Comparison of ENCODE assay signal across 8 mouse cellular contexts in genomic region chr4:99930518-99931239, GRCm38 (mm10). TPM values are rescaled to one million over a fixed set of nuclear protein-coding genes. Genes with fewer than 3 reads are reported as not detected.
DNase-seq lines count a peak whose midpoint lies in the region; ATAC-seq and TF ChIP-seq lines count a peak whose summit lies in the region.

No protein-coding gene starts in this region.

- peaks cover 16% of the 10 kb centered on the region for H3K36me3 ChIP-seq in heart, embryonic 12.5 days
- no peaks in the 10 kb centered on the region for H3K36me3 ChIP-seq in liver, embryonic 14.5 days (replicated peaks; ENCODE audit: control insufficient read depth, insufficient read depth, low read depth)
- no peaks in the 10 kb centered on the region for H3K36me3 ChIP-seq in neural tube, embryonic 15.5 days

- TF ChIP-seq CTCF in liver, embryonic 14.5 days (IDR thresholded peaks at IDR 0.05; ENCODE audit: low read depth), result no peak

- H3K4me3 ChIP-seq in heart, embryonic 12.5 days, result peak overlapping the region; percentile 83
- peak overlapping the region; percentile 6 to 67; a peak in 3 of 4 replicates for H3K4me3 ChIP-seq in liver, embryonic 14.5 days (ENCODE audit: insufficient read depth in 1 of 2, low read depth in 2 of 2, low read length in 2 of 2)
- peak overlapping the region; percentile 77 for H3K4me3 ChIP-seq in neural tube, embryonic 15.5 days (replicated peaks)

- peak overlapping the region; percentile 93 for H3K9ac ChIP-seq in heart, embryonic 12.5 days
- H3K9ac ChIP-seq in liver, embryonic 14.5 days (replicated peaks), result no peak overlapping the region
- H3K9ac ChIP-seq in neural tube, embryonic 15.5 days (replicated peaks), result no peak overlapping the region

- H3K27ac ChIP-seq in heart, embryonic 12.5 days (ENCODE audit: poor library complexity, severe bottlenecking), result peak overlapping the region; percentile 99
- no peak overlapping the region for H3K27ac ChIP-seq in liver, embryonic 14.5 days
- H3K27ac ChIP-seq in neural tube, embryonic 15.5 days (replicated peaks), result 0 out of 2 replicates have a peak overlapping the region, but pooled peaks have one; percentile 3

- peaks cover 47% of the 10 kb centered on the region for H3K4me1 ChIP-seq in heart, embryonic 12.5 days (replicated peaks)
- peaks cover 0 to 22% of the 10 kb centered on the region in 2 experiments; a peak in 2 of 4 replicates for H3K4me1 ChIP-seq in liver, embryonic 14.5 days (replicated peaks; ENCODE audit: control insufficient read depth in 2 of 2, insufficient read depth in 2 of 2, low read length in 1 of 2)
- peaks cover 15% of the 10 kb centered on the region for H3K4me1 ChIP-seq in neural tube, embryonic 15.5 days

- H3K9me3 ChIP-seq in heart, embryonic 12.5 days (replicated peaks), result no peaks in the 10 kb centered on the region
- no peaks in the 10 kb centered on the region for H3K9me3 ChIP-seq in liver, embryonic 14.5 days (ENCODE audit: control insufficient read depth, low read length)
- H3K9me3 ChIP-seq in neural tube, embryonic 15.5 days (replicated peaks), result no peaks in the 10 kb centered on the region

- no peak for ATAC-seq in heart, embryonic 12.5 days (ENCODE audit: insufficient number of reproducible peaks, low FRiP score)
- no peak for ATAC-seq in liver, embryonic 14.5 days (ENCODE audit: insufficient read depth)
- no peak for ATAC-seq in neural tube, embryonic 15.5 days (ENCODE audit: low FRiP score)
- ATAC-seq in erythroblast, adult 5-6 weeks (replicated peaks; ENCODE audit: low FRiP score, poor library complexity, severe bottlenecking), result no peak

- H3K27me3 ChIP-seq in heart, embryonic 12.5 days (replicated peaks), result no peaks in the 10 kb centered on the region
- H3K27me3 ChIP-seq in liver, embryonic 14.5 days (ENCODE audit: control insufficient read depth, insufficient read depth, low read length), result no peaks in the 10 kb centered on the region
- no peaks in the 10 kb centered on the region for H3K27me3 ChIP-seq in neural tube, embryonic 15.5 days (replicated peaks)

- peak overlapping the region; percentile 71 for H3K4me2 ChIP-seq in heart, embryonic 12.5 days
- peak overlapping the region; percentile 69 for H3K4me2 ChIP-seq in liver, embryonic 14.5 days (ENCODE audit: low read depth)
- peak overlapping the region; percentile 93 for H3K4me2 ChIP-seq in neural tube, embryonic 15.5 days

- WGBS in heart, embryonic 12.5 days, result 35% methylated on average over 10 of the region's 10 CpGs
- WGBS in liver, embryonic 14.5 days (ENCODE audit: insufficient replicate concordance), result 52% methylated on average over 10 of the region's 10 CpGs
- WGBS in neural tube, embryonic 15.5 days, result 39% methylated on average over 10 of the region's 10 CpGs

- peak; percentile 28 for DNase-seq in adrenal gland, postnatal 14 days
- DNase-seq in adrenal gland, adult 2 months, result no peak
- DNase-seq in adipocyte (ENCODE audit: low spot score), result peak; percentile 50
- DNase-seq in liver, embryonic 14.5 days (ENCODE audit: low read depth in 3 of 3, low spot score in 3 of 3), result no peak
- no peak for DNase-seq in urinary bladder, postnatal 10 days (ENCODE audit: low spot score)

- no peak for TF ChIP-seq EP300 in liver, embryonic 14.5 days (IDR thresholded peaks at IDR 0.05; ENCODE audit: low read depth)

RNA-seq across cellular contexts. Expression of gene Itgb3bp, which starts 1.1 kb away (rescaled TPM):
- total RNA-seq in adrenal gland, postnatal 14 days (2021), result 6.6 and 7.0 TPM in 2 replicates
- total RNA-seq in adrenal gland, adult 2 months (2021), result 1 to 10 TPM; 5.8 to 6.4 TPM
- 0.30 and 0.42 TPM in 2 replicates for polyA plus RNA-seq in adrenal gland, adult 2 months (2012; rRNA removed)
- 42.6 and 43.0 TPM in 2 replicates for polyA plus RNA-seq in heart, embryonic 12.5 days (2016; fragmentation: Nextera tagmentation; extraction: Ambion mirVana)
- polyA plus RNA-seq in liver, embryonic 14.5 days (2012; rRNA removed), result 2.3 and 4.6 TPM in 2 replicates
- polyA plus RNA-seq in liver, embryonic 14.5 days (2014; fragmentation: Nextera tagmentation; extraction: Ambion mirVana), result 24.8 and 26.1 TPM in 2 replicates
- polyA plus RNA-seq in neural tube, embryonic 15.5 days (2015; fragmentation: Nextera tagmentation; extraction: Ambion mirVana), result 13.1 and 17.3 TPM in 2 replicates
- 1.3 and 2.1 TPM in 2 replicates for total RNA-seq in erythroblast, adult 5-6 weeks (2015; ENCODE audit: low replicate concordance)
- 1.7 and 1.9 TPM in 2 replicates for total RNA-seq in erythroblast, adult 5-6 weeks (2017; ENCODE audit: low replicate concordance)

RNA-seq across cellular contexts. Expression of gene Pgm1, which starts 1.5 kb away (rescaled TPM):
- 99.1 and 125 TPM in 2 replicates for total RNA-seq in adrenal gland, postnatal 14 days (2021)
- total RNA-seq in adrenal gland, adult 2 months (2021), result 100 to 1,000 TPM in 1 of 2 experiments, 10 to 100 TPM in 1; 94.2 to 103 TPM
- 52.7 and 56.6 TPM in 2 replicates for polyA plus RNA-seq in adrenal gland, adult 2 months (2012; rRNA removed)
- 247 and 258 TPM in 2 replicates for polyA plus RNA-seq in heart, embryonic 12.5 days (2016; fragmentation: Nextera tagmentation; extraction: Ambion mirVana)
- 23.7 and 26.1 TPM in 2 replicates for polyA plus RNA-seq in liver, embryonic 14.5 days (2012; rRNA removed)
- 53.2 and 54.0 TPM in 2 replicates for polyA plus RNA-seq in liver, embryonic 14.5 days (2014; fragmentation: Nextera tagmentation; extraction: Ambion mirVana)
- 91.9 and 96.9 TPM in 2 replicates for polyA plus RNA-seq in neural tube, embryonic 15.5 days (2015; fragmentation: Nextera tagmentation; extraction: Ambion mirVana)
- total RNA-seq in erythroblast, adult 5-6 weeks (2015; ENCODE audit: low replicate concordance), result 3.3 and 4.0 TPM in 2 replicates
- 2.1 and 6.6 TPM in 2 replicates for total RNA-seq in erythroblast, adult 5-6 weeks (2017; ENCODE audit: low replicate concordance)

Comparison
In these comparisons a context has a peak if more than half of its experiments do, and no peak if none do; other contexts are left out.
1. DNase-seq: peak in adrenal gland, postnatal 14 days (single experiment) and adipocyte (single experiment); none in adrenal gland, adult 2 months (single experiment), liver, embryonic 14.5 days (0 of 3) and urinary bladder, postnatal 10 days (single experiment).
2. Peak in every context shown above with its lines, with median percentiles within 50 percentile points of each other: H3K4me2 ChIP-seq and H3K4me3 ChIP-seq.